Mouse (Mus musculus): Measurements from ENCODE around the gene Zfp60. TPM values are rescaled to one million over a fixed set of nuclear protein-coding genes. Genes with fewer than 3 reads are reported as not detected.

Gene Zfp60
- 18.5 and 24.0 TPM in 2 replicates for polyA plus RNA-seq (2011; ENCODE audit: insufficient read depth, insufficient read length, low read depth, missing spikeins)

GRCm38 (mm10) chr7:27731281-27731883 lies at the start of gene Zfp60:
Gene Zfp60 (plus strand): TSS chr7:27731389.
- Histone ChIP-seq H3K27ac (ENCODE audit: insufficient read depth, low read length) (peak within 1 kb of the TSS; percentile 40), H3K36me3 (ENCODE audit: control insufficient read depth, insufficient read depth, low read length, poor library complexity, severe bottlenecking) (no peaks in the 10 kb centered on the region), H3K27me3 (ENCODE audit: control insufficient read depth, insufficient read depth, low read length, poor library complexity, severe bottlenecking) (no peaks in the 10 kb centered on the region), H3K9me3 (replicated peaks; ENCODE audit: control insufficient read depth, insufficient read depth, low read length, poor library complexity, severe bottlenecking) (no peaks in the 10 kb centered on the region), H3K4me1 (ENCODE audit: control insufficient read depth, insufficient read depth, low read length) (peaks cover 3% of the 10 kb centered on the region), H3K4me3 (ENCODE audit: low read depth, low read length) (peak within 1 kb of the TSS; percentile 83), H3K9ac (ENCODE audit: low read depth, poor library complexity, severe bottlenecking) (peak within 1 kb of the TSS; percentile 51)
- TF ChIP-seq POLR2A (IDR thresholded peaks at IDR 0.05; ENCODE audit: insufficient read depth, low read length) (peak; percentile 75), EP300 (IDR thresholded peaks at IDR 0.05; ENCODE audit: insufficient read depth, low read depth, low read length) (0 out of 2 replicates have a peak, but pooled peaks have one; percentile 22), CTCF (IDR thresholded peaks at IDR 0.05; ENCODE audit: low read depth, low read length) (no peak)

GRCm38 (mm10) chr7:27683218-27683617 lies 48.0 kb upstream of the Zfp60 start:
- Histone ChIP-seq H3K9me3 (replicated peaks; ENCODE audit: control insufficient read depth, insufficient read depth, low read length, poor library complexity, severe bottlenecking) (no peaks in the 10 kb centered on the region), H3K27ac (ENCODE audit: insufficient read depth, low read length) (no peak overlapping the region), H3K36me3 (ENCODE audit: control insufficient read depth, insufficient read depth, low read length, poor library complexity, severe bottlenecking) (no peaks in the 10 kb centered on the region), H3K9ac (ENCODE audit: low read depth, poor library complexity, severe bottlenecking) (no peak overlapping the region), H3K4me3 (ENCODE audit: low read depth, low read length) (no peak overlapping the region), H3K27me3 (ENCODE audit: control insufficient read depth, insufficient read depth, low read length, poor library complexity, severe bottlenecking) (no peaks in the 10 kb centered on the region), H3K4me1 (ENCODE audit: control insufficient read depth, insufficient read depth, low read length) (no peaks in the 10 kb centered on the region)
- TF ChIP-seq CTCF (IDR thresholded peaks at IDR 0.05; ENCODE audit: low read depth, low read length), result no peak
- no peak for TF ChIP-seq EP300 (IDR thresholded peaks at IDR 0.05; ENCODE audit: insufficient read depth, low read depth, low read length)
- TF ChIP-seq POLR2A (IDR thresholded peaks at IDR 0.05; ENCODE audit: insufficient read depth, low read length), result no peak

GRCm38 (mm10) chr7:27685220-27685619 lies 46.0 kb upstream of the Zfp60 start:
- H3K36me3 ChIP-seq (ENCODE audit: control insufficient read depth, insufficient read depth, low read length, poor library complexity, severe bottlenecking), result no peaks in the 10 kb centered on the region
- H3K4me1 ChIP-seq (ENCODE audit: control insufficient read depth, insufficient read depth, low read length), result no peaks in the 10 kb centered on the region
- no peaks in the 10 kb centered on the region for H3K9me3 ChIP-seq (replicated peaks; ENCODE audit: control insufficient read depth, insufficient read depth, low read length, poor library complexity, severe bottlenecking)
- H3K9ac ChIP-seq (ENCODE audit: low read depth, poor library complexity, severe bottlenecking), result no peak overlapping the region
- H3K27me3 ChIP-seq (ENCODE audit: control insufficient read depth, insufficient read depth, low read length, poor library complexity, severe bottlenecking), result no peaks in the 10 kb centered on the region
- H3K27ac ChIP-seq (ENCODE audit: insufficient read depth, low read length), result no peak overlapping the region
- TF ChIP-seq POLR2A (IDR thresholded peaks at IDR 0.05; ENCODE audit: insufficient read depth, low read length) (no peak), CTCF (IDR thresholded peaks at IDR 0.05; ENCODE audit: low read depth, low read length) (no peak), EP300 (IDR thresholded peaks at IDR 0.05; ENCODE audit: insufficient read depth, low read depth, low read length) (no peak)
- H3K4me3 ChIP-seq (ENCODE audit: low read depth, low read length), result no peak overlapping the region

- H3K27ac ChIP-seq (ENCODE audit: insufficient read depth, low read length), result no peak overlapping the region
Observed at GRCm38 (mm10) chr7:27685681-27686080, 45.5 kb upstream of the Zfp60 start.

GRCm38 (mm10) chr7:27687043-27687442 lies 44.1 kb upstream of the Zfp60 start:
- Histone ChIP-seq H3K9me3 (replicated peaks; ENCODE audit: control insufficient read depth, insufficient read depth, low read length, poor library complexity, severe bottlenecking) (no peaks in the 10 kb centered on the region), H3K36me3 (ENCODE audit: control insufficient read depth, insufficient read depth, low read length, poor library complexity, severe bottlenecking) (no peaks in the 10 kb centered on the region), H3K9ac (ENCODE audit: low read depth, poor library complexity, severe bottlenecking) (no peak overlapping the region), H3K27ac (ENCODE audit: insufficient read depth, low read length) (no peak overlapping the region), H3K27me3 (ENCODE audit: control insufficient read depth, insufficient read depth, low read length, poor library complexity, severe bottlenecking) (no peaks in the 10 kb centered on the region), H3K4me3 (ENCODE audit: low read depth, low read length) (no peak overlapping the region), H3K4me1 (ENCODE audit: control insufficient read depth, insufficient read depth, low read length) (no peaks in the 10 kb centered on the region)
- TF ChIP-seq CTCF (IDR thresholded peaks at IDR 0.05; ENCODE audit: low read depth, low read length) (no peak), EP300 (IDR thresholded peaks at IDR 0.05; ENCODE audit: insufficient read depth, low read depth, low read length) (no peak), POLR2A (IDR thresholded peaks at IDR 0.05; ENCODE audit: insufficient read depth, low read length) (no peak)

More at GRCm38 (mm10) chr7:27685681-27686080, 45.5 kb upstream of the Zfp60 start:
- Histone ChIP-seq H3K4me1 (ENCODE audit: control insufficient read depth, insufficient read depth, low read length) (no peaks in the 10 kb centered on the region), H3K4me3 (ENCODE audit: low read depth, low read length) (no peak overlapping the region), H3K36me3 (ENCODE audit: control insufficient read depth, insufficient read depth, low read length, poor library complexity, severe bottlenecking) (no peaks in the 10 kb centered on the region), H3K9me3 (replicated peaks; ENCODE audit: control insufficient read depth, insufficient read depth, low read length, poor library complexity, severe bottlenecking) (no peaks in the 10 kb centered on the region), H3K9ac (ENCODE audit: low read depth, poor library complexity, severe bottlenecking) (no peak overlapping the region), H3K27me3 (ENCODE audit: control insufficient read depth, insufficient read depth, low read length, poor library complexity, severe bottlenecking) (no peaks in the 10 kb centered on the region)
- no peak for TF ChIP-seq POLR2A (IDR thresholded peaks at IDR 0.05; ENCODE audit: insufficient read depth, low read length)
- TF ChIP-seq EP300 (IDR thresholded peaks at IDR 0.05; ENCODE audit: insufficient read depth, low read depth, low read length), result no peak
- TF ChIP-seq CTCF (IDR thresholded peaks at IDR 0.05; ENCODE audit: low read depth, low read length), result no peak

- H3K27ac ChIP-seq (ENCODE audit: insufficient read depth, low read length), result no peak overlapping the region
- TF ChIP-seq POLR2A (IDR thresholded peaks at IDR 0.05; ENCODE audit: insufficient read depth, low read length), result no peak
- no peak for TF ChIP-seq EP300 (IDR thresholded peaks at IDR 0.05; ENCODE audit: insufficient read depth, low read depth, low read length)
- no peak for TF ChIP-seq CTCF (IDR thresholded peaks at IDR 0.05; ENCODE audit: low read depth, low read length)
- H3K9ac ChIP-seq (ENCODE audit: low read depth, poor library complexity, severe bottlenecking), result peak overlapping the region; percentile 76; the same call in 1 of the 2 replicates
- no peaks in the 10 kb centered on the region for H3K27me3 ChIP-seq (ENCODE audit: control insufficient read depth, insufficient read depth, low read length, poor library complexity, severe bottlenecking)
- H3K9me3 ChIP-seq (replicated peaks; ENCODE audit: control insufficient read depth, insufficient read depth, low read length, poor library complexity, severe bottlenecking), result no peaks in the 10 kb centered on the region
- H3K36me3 ChIP-seq (ENCODE audit: control insufficient read depth, insufficient read depth, low read length, poor library complexity, severe bottlenecking), result no peaks in the 10 kb centered on the region
- H3K4me3 ChIP-seq (ENCODE audit: low read depth, low read length), result no peak overlapping the region
- H3K4me1 ChIP-seq (ENCODE audit: control insufficient read depth, insufficient read depth, low read length), result no peaks in the 10 kb centered on the region
Observed at GRCm38 (mm10) chr7:27687836-27688235, 43.4 kb upstream of the Zfp60 start.

All from ES-Bruce4 (cell line).